Mouse (Mus musculus) erythroblast, embryonic 14.5 days (primary cell): ENCODE results near the gene Ogfr.

Experiments
- GATA1 ChIP-seq: IDR thresholded peaks from 2 replicates; pipeline ENCODE4 v1.6.1; 2012; ENCODE audit warnings: low read length, inconsistent platforms, mixed read lengths
- TAL1 ChIP-seq: IDR thresholded peaks from 3 replicates; pipeline ENCODE4 v1.6.1; 2012; ENCODE audit warnings: low read length, inconsistent platforms, mixed read lengths

DNA sequence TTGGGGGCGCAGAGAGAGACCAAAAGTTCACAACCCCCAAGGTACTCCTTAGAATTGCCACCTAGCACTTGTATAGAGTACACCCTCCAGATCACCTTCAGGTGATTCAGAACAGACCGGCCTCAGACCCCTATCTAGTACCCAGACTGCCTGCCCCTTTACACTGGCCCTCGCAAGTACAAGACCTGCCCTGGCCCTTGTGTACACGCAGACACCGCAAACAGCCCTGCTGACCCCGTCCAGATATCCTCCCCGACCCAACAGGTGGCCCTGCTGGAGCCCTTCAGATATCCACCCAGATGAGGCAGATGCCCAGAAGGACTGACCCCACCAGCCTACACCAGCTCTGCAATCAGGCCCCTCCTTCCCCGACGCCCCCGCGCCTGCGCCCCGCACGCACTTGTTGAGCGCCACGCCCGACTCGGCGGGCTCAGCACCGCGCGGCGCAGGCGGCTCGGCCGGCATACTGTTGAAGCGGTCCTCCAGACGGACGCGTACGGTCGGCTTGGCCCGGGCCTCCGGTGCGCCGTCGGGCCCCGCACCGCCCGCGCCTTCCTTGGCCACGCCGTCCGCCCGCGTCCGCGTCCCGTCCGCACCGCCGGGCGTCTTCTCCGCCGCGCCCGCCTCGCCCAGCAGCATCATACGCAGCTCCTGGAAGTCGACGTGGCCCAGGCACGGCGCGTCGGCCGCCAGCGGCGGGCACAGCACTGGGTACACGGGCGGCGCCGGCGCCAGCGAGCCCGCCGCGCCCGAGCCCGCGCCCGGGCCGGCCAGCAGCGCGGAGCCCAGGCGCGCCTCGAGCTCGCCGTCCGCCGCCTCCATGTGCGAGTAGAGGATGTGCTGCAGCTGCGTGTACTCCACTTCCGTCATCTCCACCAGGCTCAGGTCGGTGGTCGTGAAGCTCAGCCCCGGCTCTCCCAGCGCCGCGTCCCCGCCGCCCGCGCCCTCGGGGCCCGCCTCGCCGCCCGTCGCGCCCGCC is 52.8 kb downstream of the Ogfr start:
- TF ChIP-seq GATA1 (no peak), TAL1 (no peak)
